Mouse (Mus musculus) CH12.LX (cell line): Measurements from ENCODE around the gene Hnrnpll. TPM values are rescaled to one million over a fixed set of nuclear protein-coding genes. Genes with fewer than 3 reads are reported as not detected.

Source experiments
- DNase-seq: peaks from one replicate; pipeline ENCODE4 v3.0.0-alpha.2; 2013; ENCODE audit errors: extremely low read depth
- H3K27ac ChIP-seq: 2 replicates; pipeline ENCODE4 v1.5.1; 2012; ENCODE audit warnings: low read depth, mild to moderate bottlenecking, control low read depth, moderate library complexity; ENCODE audit not compliant: insufficient read depth
- H3K27me3 ChIP-seq: replicated peaks from 2 replicates; pipeline ENCODE3; 2012; ENCODE audit warnings: inconsistent platforms
- H3K36me3 ChIP-seq, 2 experiments: replicated peaks in 1 of 2; 2 replicates each; pipeline versions ENCODE3 to v1.6.1; 2012; ENCODE audit warnings: inconsistent platforms in 1 of 2, low read length in 1 of 2, mild to moderate bottlenecking in 1 of 2, mixed read lengths in 1 of 2, moderate library complexity in 1 of 2; ENCODE audit not compliant: control insufficient read depth in 1 of 2, insufficient read depth in 1 of 2
- H3K4me1 ChIP-seq, 2 experiments: 2 replicates each; pipeline ENCODE4 v1.6.1; 2012; ENCODE audit warnings: inconsistent platforms in 1 of 2, moderate library complexity in 1 of 2; ENCODE audit not compliant: insufficient read depth in 2 of 2, control insufficient read depth in 1 of 2
- H3K4me2 ChIP-seq: 2 replicates; pipeline ENCODE4 v1.6.1; 2012; ENCODE audit warnings: low read depth, mild to moderate bottlenecking, control low read depth; ENCODE audit not compliant: poor library complexity, insufficient read depth, severe bottlenecking
- H3K4me3 ChIP-seq, 3 experiments: fragments of 150-350 bp in 1 of 3; sonication (generic) in 1 of 3; replicated peaks in 1 of 3; 2 replicates each; pipeline versions ENCODE3 to v1.5.1; 2011 to 2012; ENCODE audit warnings: low read depth in 2 of 3, low read length in 2 of 3, mild to moderate bottlenecking in 2 of 3, moderate library complexity in 2 of 3, control low read depth in 1 of 3, improper control_type of control experiment in 1 of 3, inconsistent platforms in 1 of 3, mixed read lengths in 1 of 3; ENCODE audit not compliant: poor library complexity in 1 of 3
- H3K79me2 ChIP-seq: replicated peaks from 2 replicates; pipeline ENCODE4 v1.6.1; 2012; ENCODE audit warnings: mild to moderate bottlenecking, moderate library complexity; ENCODE audit not compliant: control insufficient read depth, poor library complexity, insufficient read depth, severe bottlenecking; ENCODE audit errors: extremely low read depth
- H3K9ac ChIP-seq: 2 replicates; pipeline ENCODE4 v1.6.1; 2012; ENCODE audit warnings: low read depth, mild to moderate bottlenecking, control low read depth, moderate library complexity; ENCODE audit not compliant: insufficient read depth
- H3K9me3 ChIP-seq: replicated peaks from 2 replicates; pipeline ENCODE3; 2012; ENCODE audit warnings: low read length, inconsistent platforms, mixed read lengths
- BHLHE40 ChIP-seq: IDR thresholded peaks from 2 replicates; pipeline ENCODE4 v1.6.1; 2011; ENCODE audit warnings: mild to moderate bottlenecking, low read depth, low read length, improper control_type of control experiment
- CHD1 ChIP-seq: IDR thresholded peaks from 2 replicates; pipeline ENCODE4 v1.6.1; 2012; ENCODE audit warnings: low read depth, low read length, improper control_type of control experiment, inconsistent platforms
- CHD2 ChIP-seq: IDR thresholded peaks from 2 replicates; pipeline ENCODE4 v1.6.1; 2011; ENCODE audit warnings: low read length, improper control_type of control experiment
- CTCF ChIP-seq, 2 experiments: IDR thresholded peaks in 1 of 2; conservative IDR thresholded peaks in 1 of 2; 2 replicates each; pipeline ENCODE4 v1.5.1; 2011 to 2012; ENCODE audit warnings: low read depth in 2 of 2, low read length in 2 of 2, improper control_type of control experiment in 1 of 2, inconsistent platforms in 1 of 2, mild to moderate bottlenecking in 1 of 2, moderate library complexity in 1 of 2
- ELF1 ChIP-seq: IDR thresholded peaks from 2 replicates; pipeline ENCODE4 v1.6.1; 2014; ENCODE audit warnings: low read depth, mild to moderate bottlenecking, inconsistent platforms, low read length, improper control_type of control experiment
- EP300 ChIP-seq: IDR thresholded peaks from 2 replicates; pipeline ENCODE4 v1.6.1; 2011; ENCODE audit warnings: low read length, improper control_type of control experiment
- ETS1 ChIP-seq: conservative IDR thresholded peaks from 2 replicates; pipeline ENCODE4 v1.6.1; 2012; ENCODE audit warnings: low read depth, mild to moderate bottlenecking, inconsistent platforms, low read length, improper control_type of control experiment, moderate library complexity
- HCFC1 ChIP-seq: IDR thresholded peaks from 2 replicates; pipeline ENCODE4 v1.6.1; 2012; ENCODE audit warnings: low read depth, mild to moderate bottlenecking, inconsistent platforms, low read length, improper control_type of control experiment
- JUND ChIP-seq: conservative IDR thresholded peaks from 2 replicates; pipeline ENCODE4 v1.6.1; 2011; ENCODE audit warnings: low read depth, low read length, improper control_type of control experiment
- MXI1 ChIP-seq: IDR thresholded peaks from 2 replicates; pipeline ENCODE4 v1.6.1; 2011; ENCODE audit warnings: mild to moderate bottlenecking, low read depth, low read length, improper control_type of control experiment
- NELFE ChIP-seq: IDR thresholded peaks from 2 replicates; pipeline ENCODE4 v1.6.1; 2011; ENCODE audit warnings: low read depth, low read length, improper control_type of control experiment
- PAX5 ChIP-seq: IDR thresholded peaks from 2 replicates; pipeline ENCODE4 v1.6.1; 2012; ENCODE audit warnings: low read length, inconsistent platforms, mixed read lengths
- POLR2A ChIP-seq: IDR thresholded peaks from 2 replicates; pipeline ENCODE4 v1.6.1; 2011; ENCODE audit warnings: low read depth, mild to moderate bottlenecking, improper control_type of control experiment, low read length
- POLR2AphosphoS2 ChIP-seq: IDR thresholded peaks from 2 replicates; pipeline ENCODE4 v1.6.1; 2011; ENCODE audit warnings: low read depth, low read length, improper control_type of control experiment
- RAD21 ChIP-seq: IDR thresholded peaks from 2 replicates; pipeline ENCODE4 v1.6.1; 2011; ENCODE audit warnings: low read depth, mild to moderate bottlenecking, low read length, improper control_type of control experiment, moderate library complexity
- RCOR1 ChIP-seq: conservative IDR thresholded peaks from 2 replicates; pipeline ENCODE4 v1.6.1; 2012; ENCODE audit warnings: low read depth, mild to moderate bottlenecking, inconsistent platforms, low read length, improper control_type of control experiment
- SIN3A ChIP-seq: IDR thresholded peaks from 2 replicates; pipeline ENCODE4 v1.6.1; 2012; ENCODE audit warnings: low read length, improper control_type of control experiment, inconsistent platforms
- SMC3 ChIP-seq: IDR thresholded peaks from 2 replicates; pipeline ENCODE4 v1.6.1; 2011; ENCODE audit warnings: low read depth, low read length, improper control_type of control experiment
- TBP ChIP-seq: conservative IDR thresholded peaks from 2 replicates; pipeline ENCODE4 v1.6.1; 2011; ENCODE audit warnings: low read depth, low read length, improper control_type of control experiment
- UBTF ChIP-seq: IDR thresholded peaks from 2 replicates; pipeline ENCODE4 v1.6.1; 2012; ENCODE audit warnings: low read depth, mild to moderate bottlenecking, inconsistent platforms, low read length, improper control_type of control experiment, moderate library complexity
- USF2 ChIP-seq: conservative IDR thresholded peaks from 2 replicates; pipeline ENCODE4 v1.6.1; 2011; ENCODE audit warnings: low read depth, low read length, improper control_type of control experiment
- ZKSCAN1 ChIP-seq: IDR thresholded peaks from 2 replicates; pipeline ENCODE4 v1.6.1; 2012; ENCODE audit warnings: low read depth, inconsistent platforms, low read length, improper control_type of control experiment, borderline replicate concordance
- ZNF384 ChIP-seq: IDR thresholded peaks from 2 replicates; pipeline ENCODE4 v1.6.1; 2012; ENCODE audit warnings: low read depth, low read length, improper control_type of control experiment, inconsistent platforms
- dilution Hi-C: fragments of 300-500 bp; cut with MboI; formaldehyde crosslinking; loops from 2 replicates; pipeline ENCODE4 v1.14.3; 2020; ENCODE audit warnings: low sequenced_read_pairs; ENCODE audit not compliant: extremely low pct_unique_long_range_greater_than_20kb, extremely low pct_ligation_motif_present
- in situ Hi-C: fragments of 300-500 bp; cut with MboI; formaldehyde crosslinking; loops from 3 replicates; pipeline ENCODE4 v1.14.3; 2019; ENCODE audit warnings: low sequenced_read_pairs, low pct_ligation_motif_present, low pct_unique_long_range_greater_than_20kb, mixed read lengths
- polyA plus RNA-seq: library from polyadenylated mRNA; unstranded; fragments of >175 nt; gene quantifications from 2 replicates; pipeline ENCODE4 v1.2.1, GENCODE M21; 2012; ENCODE audit warnings: low read depth; ENCODE audit not compliant: insufficient read length
- total RNA-seq, 2 experiments: library from RNA; depleted of rRNA; stranded (reverse); fragments of 300-350 nt in 1 of 2; fragments of >200 nt in 1 of 2; gene quantifications; 2 replicates each; pipeline ENCODE4 v1.2.3; 2012 to 2014

Hnrnpll gene
- 24.1 and 26.1 TPM in 2 replicates for total RNA-seq (2012; rRNA removed)
- total RNA-seq (2014; rRNA removed): 22.3 and 24.2 TPM in 2 replicates
- polyA plus RNA-seq: 14.4 TPM in 2 replicates

DNA sequence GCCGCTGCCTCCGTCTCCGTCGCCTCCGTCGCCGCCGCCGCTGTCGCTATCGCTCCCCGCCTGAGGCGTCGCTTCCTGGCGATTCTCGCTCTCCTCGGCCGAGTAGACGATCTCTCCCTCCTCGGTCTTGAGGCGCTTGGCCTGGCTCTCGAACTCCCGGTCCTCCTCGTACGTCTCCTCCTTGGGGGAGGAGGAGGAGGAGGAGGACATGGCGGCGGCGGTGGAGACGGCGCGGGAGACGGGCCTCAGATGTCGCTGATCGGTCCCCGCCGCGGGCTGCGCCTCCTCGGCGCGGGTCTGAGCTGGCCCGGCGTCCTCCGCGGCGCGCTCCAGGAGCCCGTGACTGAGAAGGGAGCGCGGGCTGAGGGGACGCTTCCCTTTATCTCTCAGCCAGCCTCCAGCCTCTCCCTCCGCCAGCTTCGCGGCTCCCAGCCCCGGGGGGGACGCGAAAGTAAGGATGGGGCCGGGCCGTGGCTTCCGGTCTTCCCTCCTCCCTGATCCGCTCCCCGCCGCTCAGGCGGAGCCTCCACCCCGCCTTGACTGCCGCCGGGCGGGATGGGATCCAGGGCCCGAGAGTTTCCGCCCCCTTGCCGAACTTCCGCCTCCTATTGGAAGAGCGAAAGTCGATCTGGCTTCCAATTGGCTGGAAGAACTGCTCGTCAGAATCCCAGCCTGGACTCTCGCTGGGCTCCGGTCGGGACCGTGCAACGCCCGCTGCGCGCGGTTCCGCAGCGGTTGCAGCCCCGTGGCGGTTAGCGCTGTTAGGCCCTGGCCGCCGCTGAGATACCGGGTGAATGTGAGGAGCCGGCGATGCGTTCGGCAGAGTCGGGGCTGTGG lies at the start of gene Hnrnpll:
Hnrnpll (minus strand) TSS at position 552 of the 837 bp plus-strand sequence.
- no peak for TF ChIP-seq ZNF384
- TF ChIP-seq PAX5: no peak
- no peak; the same call in 1 of the 2 replicates for TF ChIP-seq MXI1
- TF ChIP-seq SIN3A: peak; percentile 36; the same call in 1 of the 2 replicates
- no peak for TF ChIP-seq TBP
- no peak for TF ChIP-seq EP300
- no peak for TF ChIP-seq SMC3
- no peak for TF ChIP-seq ETS1
- TF ChIP-seq CHD2: peak; percentile 92
- TF ChIP-seq ZKSCAN1: no peak
- peak; percentile 71 for TF ChIP-seq NELFE
- no peak for TF ChIP-seq USF2
- TF ChIP-seq HCFC1: no peak; the same call in 1 of the 2 replicates
- no peak for TF ChIP-seq RAD21
- no peak for TF ChIP-seq RCOR1
- TF ChIP-seq JUND: no peak
- no peak for TF ChIP-seq POLR2AphosphoS2
- peak; percentile 87; the same call in 1 of the 2 replicates for TF ChIP-seq UBTF
- peak; percentile 78 for TF ChIP-seq ELF1
- no peak for TF ChIP-seq CTCF (conservative IDR thresholded peaks at IDR 0.05 in 1 of 2, IDR thresholded peaks at IDR 0.05 in 1 of 2; ENCODE audit: low read depth in 2 of 2, low read length in 2 of 2)
- TF ChIP-seq BHLHE40: no peak
- peak; percentile 12 for TF ChIP-seq CHD1
- TF ChIP-seq POLR2A: peak; percentile 80
- dilution Hi-C loops (no loop called here), in situ Hi-C loops (loop anchor here (5.0 kb wide), 1 partner anchor 110 kb away; no protein-coding TSS in a partner anchor)
- H3K27me3 ChIP-seq: peaks cover 58% of the 10 kb centered on the region
- H3K27ac ChIP-seq: peak within 1 kb of the TSS; percentile 75
- H3K4me3 ChIP-seq: peak within 1 kb of the TSS; percentile 72 to 97 (median 84)
- H3K9me3 ChIP-seq: peaks cover 4% of the 10 kb centered on the region
- peak; percentile 92 for DNase-seq
- H3K36me3 ChIP-seq: no peaks in the 10 kb centered on the region
- H3K79me2 ChIP-seq: peaks cover 38% of the 10 kb centered on the region
- H3K4me2 ChIP-seq: peak within 1 kb of the TSS; percentile 97
- H3K9ac ChIP-seq: peak within 1 kb of the TSS; percentile 88
- peaks cover 3 to 24% of the 10 kb centered on the region in 2 experiments; a peak in 3 of 4 replicates for H3K4me1 ChIP-seq
